Mouse (Mus musculus) left cerebral cortex, postnatal 4 days (tissue): Measurements from ENCODE around the gene St3gal3. TPM values are rescaled to one million over a fixed set of nuclear protein-coding genes. Genes with fewer than 3 reads are reported as not detected.

Experiments used
- DNase-seq: peaks from one replicate; pipeline ENCODE4 v3.0.0-alpha.2; 2022
- intact Hi-C: fragments of 180-260 bp; cut with DNase I; formaldehyde crosslinking; loops from one replicate; pipeline ENCODE4 v1.15.1; 2025
- total RNA-seq, 2 experiments: library from RNA; stranded (reverse); gene quantifications; 2 replicates each; pipeline ENCODE4 v1.2.3; 2021

The St3gal3 gene
- total RNA-seq, 2 experiments from 2014 or later, result 36.7 to 38.7 TPM

DNA sequence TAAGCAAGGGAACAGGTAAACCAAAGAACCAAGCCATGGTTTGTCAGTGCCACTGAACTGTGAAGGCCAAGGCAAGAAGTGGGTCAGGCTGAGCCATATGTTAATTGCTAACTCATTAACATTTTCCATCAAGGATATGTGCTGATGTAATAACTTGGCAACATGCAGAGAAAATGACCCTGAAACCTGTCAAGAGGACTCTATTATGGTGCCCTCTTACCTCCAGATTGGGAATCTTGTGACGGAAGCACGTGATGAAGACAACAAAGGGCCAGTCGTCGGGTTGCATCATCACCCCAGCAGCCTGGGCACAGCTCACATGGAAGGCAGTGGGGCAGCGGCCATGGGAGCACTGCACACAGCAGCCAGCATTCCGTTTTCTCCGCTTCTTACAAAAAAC lies 9.0 kb upstream of the St3gal3 start:
- no peak for DNase-seq
- intact Hi-C loops, result no loop called here

DNA sequence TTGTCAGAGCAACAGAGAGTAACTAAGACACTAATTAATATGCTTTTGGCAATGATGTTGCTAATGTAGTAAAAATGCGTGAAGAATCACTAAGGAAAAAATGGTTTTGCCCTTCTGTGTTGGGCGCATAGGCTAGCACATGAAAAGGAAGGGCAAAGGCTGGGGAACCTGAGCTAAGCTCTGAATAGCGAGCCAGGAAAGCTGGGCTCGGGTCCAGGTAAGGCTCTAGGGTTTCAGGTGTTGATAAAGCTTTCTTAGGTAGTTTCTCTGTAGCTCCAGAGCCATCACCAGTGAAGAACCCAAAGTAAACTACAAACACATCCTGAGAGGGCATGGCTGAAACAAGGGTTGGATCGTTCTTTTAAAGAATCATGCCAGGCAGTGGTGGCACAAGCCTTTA lies 6.8 kb upstream of the St3gal3 start:
- DNase-seq, result no peak
- intact Hi-C loops, result no loop called here

DNA sequence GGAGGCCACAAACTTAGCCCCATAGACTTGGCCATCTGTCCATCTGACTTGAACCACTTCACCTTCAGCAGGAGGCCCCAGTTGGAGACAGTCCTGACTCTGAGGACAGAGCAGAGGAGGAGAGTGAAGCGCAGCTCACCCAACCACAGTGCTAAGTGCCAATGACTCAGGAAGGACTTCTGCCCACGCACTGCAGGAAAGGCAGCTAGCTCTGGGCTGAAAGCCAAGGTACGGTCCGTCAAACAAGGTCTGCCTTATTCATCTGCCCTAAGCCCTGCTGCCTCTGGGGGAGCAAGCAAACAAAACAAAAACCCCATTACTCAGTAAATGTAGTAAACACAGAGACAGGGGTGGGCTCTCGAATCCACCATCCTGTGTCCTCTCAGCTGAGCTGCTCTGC lies 4.2 kb upstream of the St3gal3 start:
- intact Hi-C loops, result no loop called here
- peak; percentile 92 for DNase-seq

DNA sequence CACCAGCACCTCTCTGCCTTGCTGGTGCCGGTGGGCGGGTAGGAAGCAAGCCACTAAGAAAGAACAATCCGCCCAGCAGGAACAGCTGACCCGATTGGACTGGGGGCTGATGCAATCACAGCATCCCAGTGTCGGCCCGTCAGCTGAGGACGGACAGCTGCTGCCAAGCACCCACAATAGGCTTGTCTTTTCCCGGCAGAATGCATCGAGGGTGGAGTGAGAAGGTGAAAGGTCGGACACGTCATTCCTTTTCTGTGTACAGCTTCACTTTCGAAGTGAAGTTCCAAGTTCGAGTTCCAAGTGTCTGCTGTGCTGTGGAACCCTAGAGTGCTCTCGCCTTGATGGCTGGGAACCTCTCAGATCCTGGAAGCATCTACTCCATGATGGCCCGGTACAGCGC lies 3.1 kb upstream of the St3gal3 start:
- intact Hi-C loops, result no loop called here
- DNase-seq, result no peak

DNA sequence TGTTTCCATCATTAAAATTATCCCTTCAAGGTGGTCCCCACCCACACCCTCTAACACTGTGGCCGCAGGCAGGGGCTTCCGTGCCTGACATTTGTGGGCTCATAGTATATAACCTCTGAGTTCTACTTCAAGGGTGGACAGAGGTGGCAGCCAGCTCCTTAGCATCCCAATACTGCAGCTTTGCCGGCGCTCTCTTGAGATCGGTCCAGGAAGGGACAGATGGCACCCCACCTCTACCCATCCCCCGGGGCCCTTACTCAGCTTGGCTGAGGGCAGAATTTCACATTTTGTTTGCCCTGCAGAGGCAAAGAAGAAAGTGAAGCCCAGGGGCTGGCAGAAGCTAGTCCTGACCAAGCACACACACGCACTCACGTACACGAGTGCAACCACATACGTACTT lies 2.6 kb upstream of the St3gal3 start:
- intact Hi-C loops, result no loop called here
- no peak for DNase-seq

DNA sequence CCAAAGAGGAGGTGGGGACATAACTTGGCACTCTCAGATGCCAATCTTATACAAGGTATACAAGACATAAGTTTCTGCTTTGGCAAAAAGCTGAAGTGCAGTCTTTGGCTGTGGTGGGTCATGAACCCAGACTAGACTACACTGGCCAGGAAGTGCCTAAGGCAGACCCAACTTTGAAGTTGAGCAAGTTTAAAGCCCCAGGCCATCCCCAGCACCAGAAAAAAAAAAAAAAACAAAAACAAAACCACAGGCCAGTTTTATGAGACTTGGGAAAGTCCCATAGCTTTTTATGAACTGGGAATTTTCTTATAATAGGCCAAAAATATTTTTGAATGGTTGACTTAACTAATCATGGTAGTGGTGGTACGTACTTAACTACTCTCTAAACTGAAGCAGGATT lies 700 bp upstream of the St3gal3 start:
- intact Hi-C loops, result no loop called here
- DNase-seq, result no peak

DNA sequence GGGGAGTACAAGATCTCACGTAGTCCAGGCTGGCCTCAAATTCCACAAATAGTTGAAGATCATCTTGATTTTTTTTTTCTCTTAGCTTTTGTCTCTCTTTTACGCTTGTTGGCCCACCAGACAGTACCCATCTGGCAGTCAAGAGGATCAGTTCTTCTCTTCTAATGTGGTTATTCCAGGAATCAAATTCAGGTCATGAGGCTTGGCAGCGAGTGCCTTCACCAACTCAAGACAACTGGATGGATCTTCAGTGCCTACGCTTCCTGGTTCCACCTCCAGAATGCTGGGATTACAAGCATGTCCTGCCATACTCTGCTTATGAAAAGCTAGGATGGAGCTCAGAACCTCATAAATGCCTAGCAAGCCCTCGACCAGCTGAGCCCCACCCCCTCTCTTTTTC lies 3.4 kb downstream of the St3gal3 start:
- intact Hi-C loops, result no loop called here
- no peak for DNase-seq

DNA sequence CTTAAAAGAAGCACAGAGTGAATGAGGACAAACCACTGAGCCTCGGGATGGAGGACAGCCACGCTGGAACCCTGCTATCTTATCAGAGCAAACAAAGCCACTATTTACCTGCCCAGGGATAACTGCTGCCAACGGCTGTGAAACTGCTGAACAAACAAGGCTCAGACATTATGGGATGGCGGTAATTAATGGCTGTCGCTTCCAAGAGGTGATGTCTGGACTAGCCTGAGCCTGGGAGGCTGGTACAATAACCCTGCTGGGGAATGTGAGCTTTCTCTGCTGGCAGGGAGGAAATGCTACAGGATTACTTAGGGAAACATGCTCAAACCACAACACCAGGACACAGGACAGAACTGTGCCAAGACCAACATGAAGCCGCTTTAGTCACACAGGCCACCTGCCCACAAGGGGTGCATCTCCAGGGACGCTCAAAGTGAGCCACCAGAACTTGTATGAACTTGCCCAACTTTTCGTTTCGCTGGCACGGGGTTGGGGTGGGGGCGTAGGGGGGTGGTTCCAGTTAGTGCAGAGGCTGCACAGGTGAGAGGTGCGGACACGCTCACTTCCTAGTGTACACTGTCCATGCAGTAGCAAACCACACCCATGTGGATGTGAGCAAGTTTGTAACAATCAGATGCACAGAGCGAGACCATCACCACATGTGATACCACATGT lies 11.5 kb downstream of the St3gal3 start:
- intact Hi-C loops, result no loop called here

DNA sequence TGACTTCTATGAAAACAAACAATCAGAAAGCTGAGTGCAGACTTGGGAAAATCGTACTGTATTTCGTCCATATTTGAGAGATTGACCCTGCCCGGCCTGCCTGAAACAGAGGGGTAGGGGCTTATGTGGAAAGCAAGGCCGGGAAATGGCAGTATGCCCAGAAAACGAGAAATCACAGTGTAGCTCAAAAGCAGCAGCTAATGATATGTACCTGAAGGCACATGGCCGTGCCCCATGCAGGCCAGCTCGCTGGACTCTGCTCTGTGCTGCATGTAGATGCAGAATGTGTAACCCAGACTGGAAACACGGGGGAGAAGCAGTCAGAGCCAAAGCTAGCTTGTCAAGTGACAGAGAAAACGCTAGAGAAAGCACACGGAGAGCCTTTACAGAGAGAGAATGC lies 12.6 kb downstream of the St3gal3 start:
- intact Hi-C loops, result no loop called here
- DNase-seq, result no peak

More for the DNA sequence above, 11.5 kb downstream of the St3gal3 start:
- no peak for DNase-seq

DNA sequence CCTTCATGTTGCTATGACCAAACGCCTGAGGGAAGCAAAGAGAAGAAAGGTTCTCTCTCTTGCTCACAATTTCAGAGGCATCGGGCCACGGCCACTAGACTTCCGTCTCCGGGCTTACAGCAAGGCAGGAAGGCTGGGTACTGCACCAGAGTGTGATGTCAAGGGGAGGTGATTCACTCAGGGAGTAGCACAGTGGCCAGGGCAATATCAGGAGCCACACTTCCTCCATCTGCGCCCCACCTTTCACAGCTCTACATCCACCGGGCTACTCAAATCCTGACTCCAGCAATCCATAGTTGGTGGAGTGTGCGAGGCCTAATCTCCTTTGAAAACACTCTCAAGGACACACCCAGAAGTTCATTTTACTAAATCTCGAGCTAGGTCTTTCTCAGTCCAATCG lies 17.1 kb downstream of the St3gal3 start:
- DNase-seq, result no peak
- intact Hi-C loops, result no loop called here

DNA sequence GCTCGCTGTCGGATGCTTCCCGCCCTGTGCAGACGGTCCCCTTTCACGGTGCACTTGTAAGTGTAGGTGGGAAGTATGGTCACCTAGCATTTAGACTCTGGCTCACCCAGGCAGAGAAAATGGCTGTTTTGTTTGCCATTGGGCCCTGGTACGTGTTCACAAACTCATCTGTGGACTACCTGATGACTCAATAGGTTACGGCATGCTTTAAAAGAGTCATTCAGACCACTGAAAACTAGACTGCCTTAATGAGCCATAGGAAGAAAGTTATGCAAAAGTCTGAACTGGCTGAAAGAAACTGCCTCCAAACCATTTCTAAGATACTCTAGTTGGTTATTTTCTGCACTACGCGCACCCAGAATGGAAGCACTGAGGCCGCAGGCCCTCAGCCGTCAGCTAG lies 18.6 kb downstream of the St3gal3 start:
- intact Hi-C loops, result no loop called here

DNA sequence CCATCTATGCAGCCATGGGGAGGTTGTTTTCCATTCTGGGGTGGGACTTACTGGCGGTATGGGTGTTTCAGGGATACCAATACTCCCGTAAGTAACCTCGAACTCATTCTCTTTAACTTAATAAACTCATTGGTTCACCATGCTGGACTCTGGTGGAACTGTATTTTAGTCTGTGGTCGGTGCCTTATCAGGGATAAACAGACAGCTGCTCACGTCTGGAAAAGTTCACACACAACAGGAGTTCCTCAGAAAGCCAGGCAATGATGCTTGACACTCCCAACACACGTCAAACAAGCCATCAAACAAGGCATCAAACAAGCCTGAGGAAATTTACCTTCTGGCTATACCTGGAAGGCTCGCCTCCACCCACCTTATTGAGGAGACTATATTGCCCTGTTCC lies 19.6 kb downstream of the St3gal3 start:
- DNase-seq, result no peak
- intact Hi-C loops, result no loop called here

More for the DNA sequence above, 18.6 kb downstream of the St3gal3 start:
- DNase-seq, result no peak

DNA sequence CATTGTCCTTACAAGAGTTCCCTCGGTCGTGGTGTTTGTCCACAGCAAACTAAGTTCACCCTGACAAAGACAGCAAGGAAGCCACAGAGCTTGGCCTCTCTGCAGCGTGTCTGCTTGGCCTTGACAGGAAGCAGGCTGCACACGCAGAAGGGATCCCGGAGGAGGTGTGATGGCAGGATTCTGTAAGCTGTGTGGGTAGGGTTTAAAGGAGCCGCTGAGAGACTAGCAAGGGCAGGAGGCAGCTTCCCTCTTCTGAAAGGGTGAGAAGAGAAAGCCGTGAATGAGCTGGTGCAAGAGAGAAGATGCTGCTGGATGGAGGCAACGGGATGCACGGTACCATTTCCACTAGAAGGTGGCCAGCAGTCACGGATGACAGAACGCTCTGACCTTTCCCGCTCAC lies 22.1 kb downstream of the St3gal3 start:
- DNase-seq, result no peak
- intact Hi-C loops, result no loop called here

DNA sequence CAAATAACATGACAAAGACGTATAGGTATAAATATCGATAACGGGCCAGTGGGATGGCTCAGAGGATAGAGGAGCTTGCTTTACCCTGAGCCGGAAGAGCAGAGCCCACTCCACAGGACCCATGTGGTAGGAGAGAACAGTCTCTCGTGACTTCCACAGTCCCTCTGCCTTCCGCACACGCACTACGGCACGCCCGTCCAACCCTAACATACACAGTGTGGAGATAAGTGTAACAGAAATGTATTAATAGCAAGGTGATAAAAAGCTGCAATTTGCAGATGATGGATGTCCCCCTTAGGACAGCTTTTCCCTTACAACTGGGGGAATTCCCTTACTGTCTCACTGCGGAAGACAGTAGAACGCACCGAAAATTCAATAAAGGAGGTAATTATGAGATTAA lies 25.1 kb downstream of the St3gal3 start:
- intact Hi-C loops, result no loop called here
- DNase-seq, result no peak

DNA sequence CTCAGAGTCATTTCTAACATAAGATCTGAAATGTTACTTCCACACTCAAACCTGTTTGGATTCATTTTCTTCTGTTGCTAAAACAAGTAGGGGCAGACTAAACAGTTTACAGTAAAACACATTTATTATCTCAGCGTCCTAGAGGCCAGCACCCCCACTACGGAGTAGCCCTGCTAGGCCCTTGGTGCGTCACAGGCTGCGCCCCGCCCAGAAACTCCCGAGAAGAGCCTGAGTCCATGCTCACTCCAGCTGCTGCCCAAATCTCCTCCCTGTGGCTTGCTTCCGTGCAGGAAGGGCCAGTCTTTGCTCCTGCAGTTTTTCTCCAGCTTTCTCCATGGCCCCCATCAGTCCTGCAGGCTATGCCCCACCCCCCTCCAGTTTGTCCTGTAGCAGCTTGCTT lies 25.9 kb downstream of the St3gal3 start:
- intact Hi-C loops, result no loop called here

DNA sequence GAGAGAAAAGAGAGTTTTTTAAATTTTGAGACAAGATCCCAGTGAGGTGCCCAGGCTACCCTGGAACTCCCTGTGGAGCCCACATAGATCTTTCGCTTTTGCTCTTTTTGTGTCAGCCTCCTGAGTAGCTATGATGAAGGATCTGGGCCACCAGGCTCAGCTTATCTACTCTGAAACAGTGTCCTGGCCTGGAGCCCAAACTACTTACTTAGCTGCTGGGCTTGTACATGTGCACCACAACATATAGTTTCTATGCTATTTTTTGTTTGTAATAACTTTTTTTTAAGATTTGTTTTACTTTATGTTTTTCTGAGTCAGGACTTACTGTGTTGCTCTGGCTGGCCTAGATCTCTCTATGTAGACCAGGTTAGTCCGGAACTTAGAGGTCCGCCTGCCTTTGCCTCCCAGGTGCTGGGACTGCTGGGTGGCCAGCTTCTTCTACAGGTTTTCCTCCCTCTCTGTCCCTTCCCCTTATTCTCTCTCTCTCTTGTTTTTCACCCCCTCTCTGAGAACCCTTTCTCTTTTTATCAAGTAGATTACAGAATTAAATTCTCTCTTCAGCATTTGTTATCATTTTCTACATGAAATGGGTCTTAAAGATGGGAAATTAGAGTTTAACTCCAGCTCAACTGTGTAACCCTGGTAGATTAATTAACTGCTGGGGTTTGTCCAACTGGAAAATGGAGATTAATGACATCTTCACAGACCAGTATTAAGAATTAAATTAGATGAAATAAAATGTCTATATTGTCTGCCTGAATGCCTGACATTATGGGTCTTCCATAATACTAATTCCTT lies 29.3 kb downstream of the St3gal3 start:
- no peak for DNase-seq
- intact Hi-C loops, result no loop called here

More for the DNA sequence above, 25.9 kb downstream of the St3gal3 start:
- DNase-seq, result no peak

DNA sequence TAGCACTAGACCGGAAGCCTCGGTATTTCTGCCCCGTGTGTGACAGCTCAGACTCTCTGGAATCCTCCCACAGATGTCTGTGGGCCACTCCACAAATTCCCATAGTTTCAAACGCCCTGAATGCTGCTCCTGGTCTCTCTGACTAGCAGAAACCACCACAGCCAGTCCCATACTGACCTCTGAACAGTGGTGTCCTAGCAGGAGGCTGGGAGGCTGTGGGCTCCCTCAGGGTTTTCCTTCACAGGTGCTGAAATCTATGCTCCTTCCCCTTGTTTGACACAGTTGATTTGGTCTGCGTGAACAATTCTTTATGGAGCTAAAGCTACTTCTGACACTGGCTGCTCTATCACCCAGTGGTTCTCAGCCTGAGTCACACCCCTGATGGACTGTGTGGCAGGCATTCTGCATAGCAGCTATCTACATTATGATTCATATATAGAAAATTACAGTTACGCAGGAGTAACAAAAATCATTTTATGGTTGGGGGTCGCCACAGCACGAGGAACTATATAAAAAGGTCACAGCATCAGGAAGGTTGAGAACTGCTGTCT lies 31.4 kb downstream of the St3gal3 start:
- no peak for DNase-seq
- intact Hi-C loops, result no loop called here

DNA sequence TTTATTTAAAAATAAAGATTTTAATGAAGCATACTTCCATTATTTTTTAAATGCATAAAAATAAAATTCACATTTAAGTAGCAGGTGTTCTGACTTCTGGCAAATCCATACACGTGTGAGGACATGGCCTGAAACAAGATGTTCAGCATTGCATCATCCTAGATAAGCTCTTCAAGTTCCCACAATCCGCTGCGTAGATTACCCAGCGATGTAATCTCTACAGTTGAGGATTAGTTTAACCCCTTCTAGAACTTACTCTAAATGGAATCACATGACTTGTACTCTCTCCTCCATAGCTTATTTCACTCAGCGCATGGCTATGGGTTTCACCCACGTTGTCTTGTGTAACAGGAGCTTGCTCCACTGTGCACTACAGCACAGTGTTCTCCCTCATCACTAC lies 33.2 kb downstream of the St3gal3 start:
- intact Hi-C loops, result no loop called here
- DNase-seq, result no peak

DNA sequence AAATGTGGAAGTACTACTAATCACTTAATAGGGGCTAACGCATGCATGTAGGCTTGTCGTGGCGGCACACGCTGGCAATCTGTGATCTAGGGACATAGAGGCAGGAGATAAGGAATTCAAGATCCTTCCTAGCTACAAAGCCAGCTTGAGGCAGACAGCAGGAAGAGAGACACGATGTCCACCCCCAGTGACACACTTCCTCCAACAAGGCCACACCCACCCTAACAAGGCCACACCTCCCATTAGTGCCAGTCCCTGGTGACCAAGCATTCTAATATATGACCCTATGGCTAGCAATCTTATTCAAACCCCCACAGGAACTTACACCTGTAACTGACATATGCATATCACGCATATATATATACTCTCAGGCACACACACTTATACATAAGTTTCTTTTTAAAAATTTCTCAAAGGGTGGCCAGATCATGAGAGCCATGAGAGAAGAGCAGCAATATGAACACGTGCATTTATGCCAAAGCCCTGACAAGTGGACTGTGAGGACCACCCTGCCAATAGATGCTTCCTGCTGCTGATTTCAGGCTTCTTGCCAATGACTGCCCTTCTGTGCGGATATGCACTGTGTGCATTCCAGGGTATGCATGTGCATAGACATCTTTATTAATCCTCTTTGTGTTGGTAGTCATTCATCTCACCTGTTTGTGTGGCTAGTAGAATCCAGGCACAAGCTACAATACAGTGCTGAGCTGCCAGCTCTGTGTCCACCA lies 34.9 kb downstream of the St3gal3 start:
- DNase-seq, result peak; percentile 69
- intact Hi-C loops, result no loop called here

DNA sequence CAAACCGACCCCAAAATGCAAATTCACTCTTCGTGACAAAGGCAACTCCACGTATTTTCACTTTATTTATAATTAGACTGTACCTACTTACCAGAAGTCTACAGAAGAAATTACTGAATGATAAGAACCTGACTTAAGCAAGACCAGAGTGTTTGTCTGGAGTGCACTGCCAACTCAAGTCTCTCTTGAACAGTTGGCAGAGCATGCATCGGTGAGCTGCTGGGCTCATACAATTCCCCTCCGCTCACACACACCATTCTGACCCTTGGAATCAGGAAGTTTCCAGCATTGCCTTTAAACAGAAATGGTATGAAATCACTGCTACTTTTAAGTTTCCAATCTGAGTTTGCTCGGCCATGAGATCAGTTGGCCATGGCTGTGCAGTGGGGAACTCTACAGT lies 36.1 kb downstream of the St3gal3 start:
- intact Hi-C loops, result no loop called here
- DNase-seq, result no peak

DNA sequence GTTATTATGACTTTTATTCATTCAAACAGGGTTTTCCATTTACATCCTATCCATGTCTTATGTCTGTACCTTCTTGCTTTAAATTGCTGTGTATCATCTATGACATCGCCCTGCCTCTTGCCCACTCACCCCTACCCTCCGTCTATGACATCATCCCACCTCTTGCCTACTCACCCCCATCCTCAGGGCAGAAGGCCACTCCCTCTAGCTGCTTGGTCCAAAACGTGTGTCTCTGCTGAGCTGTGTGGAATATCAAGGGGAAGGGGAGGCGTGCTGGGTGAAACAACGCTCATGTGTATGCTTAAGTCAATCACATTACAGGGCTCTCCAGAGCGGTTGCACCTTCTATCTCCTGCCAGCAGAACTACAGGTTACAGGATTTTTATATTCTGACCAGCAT lies 38.6 kb downstream of the St3gal3 start:
- intact Hi-C loops, result no loop called here
- no peak for DNase-seq
